Mouse (Mus musculus) ES-E14 (cell line): ENCODE measurements around the gene Hs3st3a1.

Experiments
- CHD2 ChIP-seq: IDR thresholded peaks from 2 replicates; pipeline ENCODE4 v1.6.1; 2014; ENCODE audit warnings: mild to moderate bottlenecking, low read depth, low read length, inconsistent platforms
- MAFK ChIP-seq: IDR thresholded peaks from 2 replicates; pipeline ENCODE4 v1.6.1; 2014; ENCODE audit warnings: mild to moderate bottlenecking, low read depth, low read length, inconsistent platforms; ENCODE audit not compliant: insufficient read depth

DNA sequence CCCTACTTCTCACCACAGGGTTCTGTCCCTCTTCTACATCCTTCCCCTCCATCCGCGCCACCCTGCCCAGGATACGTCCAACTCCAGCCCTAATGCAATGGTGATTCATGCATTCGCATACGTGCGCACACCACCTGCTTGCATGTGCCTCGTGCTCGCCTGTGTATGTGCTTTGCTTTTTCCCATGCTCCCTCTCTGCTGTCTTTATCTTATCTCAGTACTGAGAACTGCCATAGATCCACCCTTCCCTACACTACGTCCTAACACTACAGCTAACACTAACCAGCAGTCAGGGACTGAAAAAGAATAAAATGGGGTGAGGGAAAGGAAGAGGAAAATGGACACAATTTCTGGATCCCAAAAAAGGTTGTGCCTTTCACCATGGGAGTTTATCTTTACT is 106.7 kb downstream of the Hs3st3a1 start:
- no peak for TF ChIP-seq MAFK
- TF ChIP-seq CHD2 = no peak
